Mouse (Mus musculus): ENCODE results near the gene Trappc6a. TPM values are rescaled to one million over a fixed set of nuclear protein-coding genes. Genes with fewer than 3 reads are reported as not detected.
A peak's percentile ranks its signal among the peaks of the same experiment; 100 is the strongest.

Gene Trappc6a
- polyA plus RNA-seq (2014; fragmentation: Nextera tagmentation; extraction: Ambion mirVana), result 61.8 and 67.3 TPM in 2 replicates

- no peaks in the 10 kb centered on the region for H3K27me3 ChIP-seq (replicated peaks; ENCODE audit: control insufficient read depth, insufficient read depth, low read length)
- ATAC-seq (ENCODE audit: low read depth) (peak; percentile 97), DNase-seq (ENCODE audit: low spot score) (peak; percentile 97)
- no peaks in the 10 kb centered on the region for H3K9me3 ChIP-seq (ENCODE audit: control insufficient read depth, low read length)
- H3K4me2 ChIP-seq (ENCODE audit: low read depth, low read length), result peak within 1 kb of the TSS; percentile 98
- peak within 1 kb of the TSS; percentile 75 for H3K27ac ChIP-seq (replicated peaks; ENCODE audit: low read depth, low read length)
- H3K4me3 ChIP-seq (ENCODE audit: low read depth, low read length), result peak within 1 kb of the TSS; percentile 81
- H3K9ac ChIP-seq (ENCODE audit: low read depth, low read length), result peak within 1 kb of the TSS; percentile 86
- no peaks in the 10 kb centered on the region for H3K36me3 ChIP-seq (ENCODE audit: control insufficient read depth, insufficient read depth, low read length)
- H3K4me1 ChIP-seq (ENCODE audit: control insufficient read depth, insufficient read depth, low read length), result no peaks in the 10 kb centered on the region
- WGBS, result under 1% methylated on average over 46 of the region's 56 CpGs
Observed at GRCm38 (mm10) chr7:19508150-19508923, at the start of gene Trappc6a, which contains the start of gene Bloc1s3. Trappc6a (plus strand) TSS chr7:19508395. Bloc1s3 (minus strand) TSS chr7:19508367.

GRCm38 (mm10) chr7:19458591-19459111, 49.5 kb upstream of the Trappc6a start, which contains the start of gene Mark4:
Mark4 (minus strand) TSS chr7:19458821.
- Histone ChIP-seq H3K9ac (ENCODE audit: low read depth, low read length) (peak within 1 kb of the TSS; percentile 83), H3K36me3 (ENCODE audit: control insufficient read depth, insufficient read depth, low read length) (peaks cover 7% of the 10 kb centered on the region), H3K9me3 (ENCODE audit: control insufficient read depth, low read length) (no peaks in the 10 kb centered on the region), H3K4me1 (ENCODE audit: control insufficient read depth, insufficient read depth, low read length) (peaks cover 12% of the 10 kb centered on the region), H3K27me3 (replicated peaks; ENCODE audit: control insufficient read depth, insufficient read depth, low read length) (no peaks in the 10 kb centered on the region), H3K4me2 (ENCODE audit: low read depth, low read length) (peak within 1 kb of the TSS; percentile 85), H3K4me3 (ENCODE audit: low read depth, low read length) (peak within 1 kb of the TSS; percentile 98), H3K27ac (replicated peaks; ENCODE audit: low read depth, low read length) (peak within 1 kb of the TSS; percentile 85)
- 3% methylated on average over 21 of the region's 42 CpGs for WGBS
- peak; percentile 93 for DNase-seq (ENCODE audit: low spot score)
- peak; percentile 91 for ATAC-seq (ENCODE audit: low read depth)

GRCm38 (mm10) chr7:19459144-19459870, 48.9 kb upstream of the Trappc6a start:
- Histone ChIP-seq H3K4me1 (ENCODE audit: control insufficient read depth, insufficient read depth, low read length) (peaks cover 14% of the 10 kb centered on the region), H3K9ac (ENCODE audit: low read depth, low read length) (peak overlapping the region; percentile 83), H3K4me3 (ENCODE audit: low read depth, low read length) (peak overlapping the region; percentile 98), H3K27ac (replicated peaks; ENCODE audit: low read depth, low read length) (peak overlapping the region; percentile 85), H3K4me2 (ENCODE audit: low read depth, low read length) (peak overlapping the region; percentile 85), H3K36me3 (ENCODE audit: control insufficient read depth, insufficient read depth, low read length) (peaks cover 7% of the 10 kb centered on the region), H3K9me3 (ENCODE audit: control insufficient read depth, low read length) (no peaks in the 10 kb centered on the region), H3K27me3 (replicated peaks; ENCODE audit: control insufficient read depth, insufficient read depth, low read length) (no peaks in the 10 kb centered on the region)
- no peak for DNase-seq (ENCODE audit: low spot score)
- WGBS, result 20% methylated on average over 6 of the region's 6 CpGs
- no peak for ATAC-seq (ENCODE audit: low read depth)

- Histone ChIP-seq H3K4me3 (ENCODE audit: low read depth, low read length) (no peak overlapping the region), H3K36me3 (ENCODE audit: control insufficient read depth, insufficient read depth, low read length) (peaks cover 5% of the 10 kb centered on the region), H3K4me2 (ENCODE audit: low read depth, low read length) (no peak overlapping the region), H3K27ac (replicated peaks; ENCODE audit: low read depth, low read length) (no peak overlapping the region), H3K4me1 (ENCODE audit: control insufficient read depth, insufficient read depth, low read length) (peaks cover 22% of the 10 kb centered on the region), H3K9ac (ENCODE audit: low read depth, low read length) (no peak overlapping the region), H3K9me3 (ENCODE audit: control insufficient read depth, low read length) (no peaks in the 10 kb centered on the region), H3K27me3 (replicated peaks; ENCODE audit: control insufficient read depth, insufficient read depth, low read length) (no peaks in the 10 kb centered on the region)
- 85% methylated on average over 1 of the region's 1 CpGs for WGBS
- DNase-seq (ENCODE audit: low spot score) (no peak), ATAC-seq (ENCODE audit: low read depth) (no peak)
Observed at GRCm38 (mm10) chr7:19460500-19460899, 47.7 kb upstream of the Trappc6a start.

- no peaks in the 10 kb centered on the region for H3K27me3 ChIP-seq (replicated peaks; ENCODE audit: control insufficient read depth, insufficient read depth, low read length)
- DNase-seq (ENCODE audit: low spot score) (peak; percentile 79), ATAC-seq (ENCODE audit: low read depth) (no peak)
- 13% methylated on average over 6 of the region's 6 CpGs for WGBS
- no peaks in the 10 kb centered on the region for H3K36me3 ChIP-seq (ENCODE audit: control insufficient read depth, insufficient read depth, low read length)
- H3K9me3 ChIP-seq (ENCODE audit: control insufficient read depth, low read length), result no peaks in the 10 kb centered on the region
- no peak overlapping the region for H3K4me2 ChIP-seq (ENCODE audit: low read depth, low read length)
- H3K27ac ChIP-seq (replicated peaks; ENCODE audit: low read depth, low read length), result no peak overlapping the region
- H3K4me3 ChIP-seq (ENCODE audit: low read depth, low read length), result no peak overlapping the region
- H3K4me1 ChIP-seq (ENCODE audit: control insufficient read depth, insufficient read depth, low read length), result peaks cover 22% of the 10 kb centered on the region
- H3K9ac ChIP-seq (ENCODE audit: low read depth, low read length), result no peak overlapping the region
Observed at GRCm38 (mm10) chr7:19461488-19461887, 46.7 kb upstream of the Trappc6a start.

GRCm38 (mm10) chr7:19462443-19462842, 45.8 kb upstream of the Trappc6a start:
- WGBS, result 65% methylated on average over 4 of the region's 4 CpGs
- Histone ChIP-seq H3K9ac (ENCODE audit: low read depth, low read length) (no peak overlapping the region), H3K36me3 (ENCODE audit: control insufficient read depth, insufficient read depth, low read length) (no peaks in the 10 kb centered on the region), H3K9me3 (ENCODE audit: control insufficient read depth, low read length) (no peaks in the 10 kb centered on the region), H3K4me1 (ENCODE audit: control insufficient read depth, insufficient read depth, low read length) (peaks cover 16% of the 10 kb centered on the region), H3K4me3 (ENCODE audit: low read depth, low read length) (no peak overlapping the region), H3K4me2 (ENCODE audit: low read depth, low read length) (no peak overlapping the region), H3K27me3 (replicated peaks; ENCODE audit: control insufficient read depth, insufficient read depth, low read length) (no peaks in the 10 kb centered on the region), H3K27ac (replicated peaks; ENCODE audit: low read depth, low read length) (no peak overlapping the region)
- ATAC-seq (ENCODE audit: low read depth) (no peak), DNase-seq (ENCODE audit: low spot score) (no peak)

GRCm38 (mm10) chr7:19462884-19463381, 45.3 kb upstream of the Trappc6a start, which contains the start of gene Exoc3l2:
Exoc3l2 (plus strand) TSS chr7:19463331.
- peak within 1 kb of the TSS; percentile 30; the same call in 1 of the 2 replicates for H3K27ac ChIP-seq (replicated peaks; ENCODE audit: low read depth, low read length)
- no peak within 1 kb of the TSS for H3K4me3 ChIP-seq (ENCODE audit: low read depth, low read length)
- 0 out of 2 replicates have a peak within 1 kb of the TSS, but pooled peaks have one; percentile 45 for H3K4me2 ChIP-seq (ENCODE audit: low read depth, low read length)
- H3K4me1 ChIP-seq (ENCODE audit: control insufficient read depth, insufficient read depth, low read length), result peaks cover 15% of the 10 kb centered on the region
- H3K36me3 ChIP-seq (ENCODE audit: control insufficient read depth, insufficient read depth, low read length), result no peaks in the 10 kb centered on the region
- no peaks in the 10 kb centered on the region for H3K27me3 ChIP-seq (replicated peaks; ENCODE audit: control insufficient read depth, insufficient read depth, low read length)
- ATAC-seq (ENCODE audit: low read depth), result no peak
- DNase-seq (ENCODE audit: low spot score), result no peak
- WGBS, result 33% methylated on average over 5 of the region's 6 CpGs
- no peak within 1 kb of the TSS for H3K9ac ChIP-seq (ENCODE audit: low read depth, low read length)
- no peaks in the 10 kb centered on the region for H3K9me3 ChIP-seq (ENCODE audit: control insufficient read depth, low read length)
